Mouse (Mus musculus) E14TG2a.4 (cell line): ENCODE results near the gene Psmc1.

Source experiments
- CTCF ChIP-seq: conservative IDR thresholded peaks from 2 replicates; pipeline ENCODE4 v1.5.1; 2014; ENCODE audit warnings: low read length
- POU5F1 ChIP-seq: IDR thresholded peaks from 2 replicates; pipeline ENCODE4 v1.6.1; 2014; ENCODE audit warnings: low read length, borderline replicate concordance

DNA sequence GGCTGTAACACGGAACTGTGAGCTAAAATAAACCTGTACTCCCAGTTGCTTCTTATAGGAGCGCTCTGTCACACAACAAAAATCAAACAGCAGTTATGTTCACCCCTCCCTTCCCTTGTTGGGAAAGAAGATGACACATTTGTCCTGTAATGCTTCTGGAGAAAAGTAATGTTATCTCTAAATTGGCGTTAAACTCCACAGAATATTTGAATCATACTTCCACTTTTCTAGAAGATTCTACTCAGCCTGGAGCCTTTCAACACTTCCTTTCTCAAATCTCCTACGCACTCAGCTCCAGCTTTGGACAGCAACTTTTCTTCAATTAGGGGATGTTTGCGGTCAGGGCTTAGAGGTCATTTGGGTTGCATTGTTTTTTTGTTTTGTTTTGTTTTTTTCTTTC is 20.7 kb upstream of the Psmc1 start:
- TF ChIP-seq CTCF (no peak), POU5F1 (no peak)
